Mouse (Mus musculus): ENCODE measurements at regions not wholly inside any gene's neighbourhood (a gene's known extent, or its start where the extent isn't known, plus 50 kb on each side); places are given as distances from the start of the nearest gene placed in this dataset.

- no peak for TF ChIP-seq CTCF (IDR thresholded peaks at IDR 0.05; ENCODE audit: low read depth, low read length)
- no peak for TF ChIP-seq POLR2A (IDR thresholded peaks at IDR 0.05; ENCODE audit: borderline replicate concordance, low read depth, low read length)
Observed at GRCm38 (mm10) chr6:31822186-31823085, 227.6 kb upstream of the 1700012A03Rik start.

Measured in bone marrow macrophage, adult 2 months (primary cell).